Mouse (Mus musculus): Measurements from ENCODE around the gene Cep57l1.

Cep57l1 gene

DNA sequence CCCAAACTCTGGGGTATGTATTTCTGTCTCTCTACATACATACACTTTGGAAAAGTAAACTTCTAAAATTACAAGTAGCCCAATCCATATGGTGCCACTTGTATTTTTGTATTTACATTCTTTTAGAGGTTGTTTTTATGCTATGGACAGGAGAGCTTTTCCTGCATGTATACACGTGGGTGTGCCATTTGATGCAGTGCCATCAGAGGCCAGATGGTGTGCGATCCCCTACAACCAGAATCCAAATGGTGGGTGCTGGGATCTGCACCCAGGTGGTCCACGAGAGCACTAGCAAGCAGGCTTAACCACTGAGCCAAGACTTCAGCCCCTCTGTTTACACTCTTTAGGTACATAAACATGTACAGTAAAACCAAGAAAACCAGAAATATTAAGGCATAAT is 60.4 kb downstream of the Cep57l1 start:
- no peak overlapping the region for H3K4me3 ChIP-seq (replicated peaks; ENCODE audit: low read length)
- no peaks in the 10 kb centered on the region for H3K27me3 ChIP-seq (ENCODE audit: insufficient read depth, low read length)
- H3K4me1 ChIP-seq (replicated peaks; ENCODE audit: low read depth, low read length) = peaks cover 36% of the 10 kb centered on the region
- H3K9me3 ChIP-seq (ENCODE audit: low read length) = no peaks in the 10 kb centered on the region
- no peak for TF ChIP-seq POU5F1 (IDR thresholded peaks at IDR 0.05; ENCODE audit: borderline replicate concordance, low read length)
- H3K36me3 ChIP-seq (ENCODE audit: insufficient read depth, low read length) = peaks cover 14% of the 10 kb centered on the region

DNA sequence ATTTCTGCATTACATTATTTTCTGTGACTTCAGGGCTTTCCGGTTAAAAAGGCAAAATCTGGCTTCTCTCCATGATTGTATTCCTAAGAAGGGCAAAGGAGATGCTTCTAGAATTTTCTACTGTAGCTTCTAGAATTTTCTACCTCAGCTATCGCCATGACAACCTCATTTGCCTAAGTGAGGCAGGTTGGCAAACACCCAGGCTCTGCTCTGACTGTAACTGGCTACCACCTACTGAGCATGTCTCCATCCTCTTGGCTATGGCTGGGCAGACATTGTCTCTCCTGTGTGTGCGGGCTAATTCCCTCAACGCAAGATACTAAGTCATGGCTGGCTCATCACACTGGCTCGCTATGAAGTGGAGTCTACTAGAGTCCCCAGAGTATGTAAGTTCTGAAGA is 63.1 kb downstream of the Cep57l1 start:
- Histone ChIP-seq H3K4me3 (replicated peaks; ENCODE audit: low read length) (no peak overlapping the region), H3K4me1 (replicated peaks; ENCODE audit: low read depth, low read length) (peaks cover 18% of the 10 kb centered on the region), H3K27me3 (ENCODE audit: insufficient read depth, low read length) (no peaks in the 10 kb centered on the region), H3K36me3 (ENCODE audit: insufficient read depth, low read length) (peaks cover 36% of the 10 kb centered on the region), H3K9me3 (ENCODE audit: low read length) (no peaks in the 10 kb centered on the region)
- no peak for TF ChIP-seq CTCF (conservative IDR thresholded peaks at IDR 0.05; ENCODE audit: low read length)
- no peak for TF ChIP-seq POU5F1 (IDR thresholded peaks at IDR 0.05; ENCODE audit: borderline replicate concordance, low read length)
- no peak for TF ChIP-seq NANOG (IDR thresholded peaks at IDR 0.05; ENCODE audit: borderline replicate concordance, low read length)

DNA sequence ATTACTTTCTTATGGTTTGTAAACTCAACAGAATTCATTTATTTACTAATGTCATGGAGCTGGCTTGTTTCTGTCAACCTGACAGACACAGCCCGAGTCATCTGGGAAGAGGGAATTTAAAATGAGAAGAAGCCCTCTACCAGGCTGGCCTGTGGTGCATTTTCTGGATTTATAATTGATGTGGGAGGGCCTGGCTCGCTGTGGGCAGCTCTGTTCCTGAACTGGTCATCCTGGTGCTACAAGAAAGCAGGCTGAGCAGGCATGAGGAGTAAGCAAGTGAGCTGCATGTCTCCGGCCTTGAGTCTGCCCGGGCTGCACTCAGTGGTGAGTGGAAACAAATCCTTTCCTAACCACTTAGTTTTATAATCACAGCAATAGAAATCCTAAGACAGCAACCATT is 65.7 kb downstream of the Cep57l1 start:
- TF ChIP-seq POU5F1 (IDR thresholded peaks at IDR 0.05; ENCODE audit: borderline replicate concordance, low read length) (no peak), NANOG (IDR thresholded peaks at IDR 0.05; ENCODE audit: borderline replicate concordance, low read length) (no peak), CTCF (conservative IDR thresholded peaks at IDR 0.05; ENCODE audit: low read length) (no peak)
- peaks cover 55% of the 10 kb centered on the region for H3K36me3 ChIP-seq (ENCODE audit: insufficient read depth, low read length)
- H3K4me3 ChIP-seq (replicated peaks; ENCODE audit: low read length) = no peak overlapping the region
- H3K9me3 ChIP-seq (ENCODE audit: low read length) = no peaks in the 10 kb centered on the region
- H3K27me3 ChIP-seq (ENCODE audit: insufficient read depth, low read length) = no peaks in the 10 kb centered on the region
- H3K4me1 ChIP-seq (replicated peaks; ENCODE audit: low read depth, low read length) = peaks cover 13% of the 10 kb centered on the region; the same call in 1 of the 2 replicates

DNA sequence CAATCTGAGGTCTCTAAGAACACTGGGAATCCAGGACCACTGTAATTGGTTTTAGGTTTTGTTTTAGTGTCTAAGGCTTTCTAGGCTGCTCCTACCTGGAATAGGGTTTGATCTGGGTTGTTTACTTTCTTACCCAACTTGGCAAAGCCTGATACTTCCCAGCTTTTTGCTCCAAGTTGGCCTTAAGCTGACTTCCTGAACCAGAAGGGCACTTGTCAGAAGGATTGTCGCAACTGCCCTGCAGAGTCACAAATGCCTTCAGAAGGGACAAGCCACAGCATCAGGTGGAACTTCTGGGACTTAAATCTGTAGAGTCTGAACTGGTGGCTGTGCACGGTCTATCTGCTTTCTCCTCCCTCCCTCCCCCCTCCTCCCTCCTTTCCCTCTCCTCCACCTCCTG is 69.5 kb downstream of the Cep57l1 start:
- TF ChIP-seq NANOG (IDR thresholded peaks at IDR 0.05; ENCODE audit: borderline replicate concordance, low read length) (no peak), POU5F1 (IDR thresholded peaks at IDR 0.05; ENCODE audit: borderline replicate concordance, low read length) (no peak), CTCF (conservative IDR thresholded peaks at IDR 0.05; ENCODE audit: low read length) (no peak)
- Histone ChIP-seq H3K9me3 (ENCODE audit: low read length) (peaks cover 20% of the 10 kb centered on the region), H3K27me3 (ENCODE audit: insufficient read depth, low read length) (no peaks in the 10 kb centered on the region), H3K4me3 (replicated peaks; ENCODE audit: low read length) (no peak overlapping the region), H3K4me1 (replicated peaks; ENCODE audit: low read depth, low read length) (no peaks in the 10 kb centered on the region), H3K36me3 (ENCODE audit: insufficient read depth, low read length) (peaks cover 78% of the 10 kb centered on the region)

DNA sequence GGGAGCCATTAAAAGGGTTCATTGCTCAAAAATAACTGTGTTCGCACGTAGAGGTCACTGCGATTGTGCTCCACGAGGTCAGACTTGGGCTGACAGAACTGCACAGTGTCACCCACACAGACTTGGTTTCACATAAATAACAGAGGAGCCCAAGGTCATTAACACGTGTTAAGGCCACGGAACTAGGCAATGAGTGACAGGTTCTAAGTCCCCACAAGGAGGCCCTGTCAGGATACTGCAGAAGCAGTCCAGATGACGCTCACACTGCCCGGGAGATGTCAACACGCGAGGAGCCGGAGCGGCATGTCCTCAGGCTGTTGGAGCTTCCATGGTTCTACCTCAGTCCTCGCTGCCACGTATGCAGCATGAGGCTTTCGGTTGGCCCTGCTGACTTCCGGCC is 72.4 kb downstream of the Cep57l1 start:
- Histone ChIP-seq H3K36me3 (ENCODE audit: insufficient read depth, low read length) (peaks cover 62% of the 10 kb centered on the region), H3K27me3 (ENCODE audit: insufficient read depth, low read length) (no peaks in the 10 kb centered on the region), H3K4me1 (replicated peaks; ENCODE audit: low read depth, low read length) (no peaks in the 10 kb centered on the region), H3K4me3 (replicated peaks; ENCODE audit: low read length) (no peak overlapping the region), H3K9me3 (ENCODE audit: low read length) (peaks cover 20% of the 10 kb centered on the region)
- TF ChIP-seq NANOG (IDR thresholded peaks at IDR 0.05; ENCODE audit: borderline replicate concordance, low read length) (no peak), CTCF (conservative IDR thresholded peaks at IDR 0.05; ENCODE audit: low read length) (no peak), POU5F1 (IDR thresholded peaks at IDR 0.05; ENCODE audit: borderline replicate concordance, low read length) (no peak)

DNA sequence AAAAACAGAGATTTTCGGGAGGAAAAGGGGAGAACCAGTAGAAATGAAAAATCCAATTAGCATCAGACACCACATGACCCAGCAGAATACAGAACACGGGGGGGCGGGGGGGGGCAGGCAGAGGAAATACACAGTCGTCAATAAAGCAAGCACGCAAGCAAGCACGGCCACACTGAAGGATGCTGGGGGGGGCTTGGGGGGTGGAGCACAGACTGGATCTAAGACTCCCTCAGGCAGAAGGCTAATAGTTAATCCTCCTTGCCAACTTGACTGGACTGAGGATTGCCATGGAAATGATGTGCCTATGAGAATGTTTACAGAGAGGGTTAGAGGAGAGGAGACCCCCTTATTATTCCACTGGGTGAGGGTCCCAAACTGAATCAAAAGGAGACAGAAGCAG is 74.3 kb downstream of the Cep57l1 start:
- TF ChIP-seq POU5F1 (IDR thresholded peaks at IDR 0.05; ENCODE audit: borderline replicate concordance, low read length) (no peak), NANOG (IDR thresholded peaks at IDR 0.05; ENCODE audit: borderline replicate concordance, low read length) (no peak), CTCF (conservative IDR thresholded peaks at IDR 0.05; ENCODE audit: low read length) (no peak)
- peaks cover 61% of the 10 kb centered on the region for H3K36me3 ChIP-seq (ENCODE audit: insufficient read depth, low read length)
- H3K9me3 ChIP-seq (ENCODE audit: low read length) = peaks cover 20% of the 10 kb centered on the region
- no peak overlapping the region for H3K4me3 ChIP-seq (replicated peaks; ENCODE audit: low read length)
- H3K4me1 ChIP-seq (replicated peaks; ENCODE audit: low read depth, low read length) = no peaks in the 10 kb centered on the region
- no peaks in the 10 kb centered on the region for H3K27me3 ChIP-seq (ENCODE audit: insufficient read depth, low read length)

DNA sequence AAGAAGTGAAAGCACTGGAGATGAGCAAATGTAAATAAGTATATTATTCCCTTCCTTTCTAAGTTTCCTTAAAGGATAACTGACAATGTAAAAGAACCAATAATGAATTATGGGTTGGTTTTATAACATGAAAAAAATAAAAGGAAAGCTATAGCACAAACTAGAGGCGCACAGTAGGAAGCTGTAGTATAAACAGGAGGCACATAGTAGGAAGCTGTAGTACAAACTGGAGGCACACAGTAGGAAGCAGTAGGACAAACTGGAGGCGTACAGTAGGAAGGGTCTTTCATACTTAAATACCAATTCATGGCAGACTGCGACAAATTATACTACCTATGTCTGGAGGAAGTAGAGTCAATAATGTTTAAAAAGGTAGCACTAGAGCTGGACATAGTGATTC is 76.5 kb downstream of the Cep57l1 start:
- Histone ChIP-seq H3K4me3 (replicated peaks; ENCODE audit: low read length) (no peak overlapping the region), H3K9me3 (ENCODE audit: low read length) (peaks cover 24% of the 10 kb centered on the region), H3K36me3 (ENCODE audit: insufficient read depth, low read length) (peaks cover 64% of the 10 kb centered on the region), H3K4me1 (replicated peaks; ENCODE audit: low read depth, low read length) (no peaks in the 10 kb centered on the region), H3K27me3 (ENCODE audit: insufficient read depth, low read length) (no peaks in the 10 kb centered on the region)
- TF ChIP-seq CTCF (conservative IDR thresholded peaks at IDR 0.05; ENCODE audit: low read length) (no peak), POU5F1 (IDR thresholded peaks at IDR 0.05; ENCODE audit: borderline replicate concordance, low read length) (no peak), NANOG (IDR thresholded peaks at IDR 0.05; ENCODE audit: borderline replicate concordance, low read length) (no peak)

DNA sequence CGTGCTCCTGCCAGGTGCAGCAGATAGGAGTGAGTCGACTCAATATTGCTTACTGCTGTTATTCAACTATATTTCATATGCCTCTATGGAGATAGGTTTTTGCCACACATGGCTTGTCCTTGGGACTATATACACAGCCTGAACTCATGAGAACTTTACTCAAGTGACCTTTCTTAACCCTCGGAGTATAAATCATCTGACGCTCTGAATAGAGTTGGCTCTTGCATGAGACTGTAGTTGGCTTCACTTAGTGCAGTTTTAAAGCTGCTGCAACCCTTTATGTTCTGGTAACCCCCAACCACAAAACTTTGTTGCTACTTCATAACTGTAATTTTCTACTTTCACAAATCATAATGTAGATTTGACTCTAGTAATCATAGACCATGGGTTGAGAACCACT is 77.7 kb downstream of the Cep57l1 start:
- H3K4me1 ChIP-seq (replicated peaks; ENCODE audit: low read depth, low read length) = no peaks in the 10 kb centered on the region
- TF ChIP-seq CTCF (conservative IDR thresholded peaks at IDR 0.05; ENCODE audit: low read length) = no peak
- TF ChIP-seq NANOG (IDR thresholded peaks at IDR 0.05; ENCODE audit: borderline replicate concordance, low read length) = no peak
- TF ChIP-seq POU5F1 (IDR thresholded peaks at IDR 0.05; ENCODE audit: borderline replicate concordance, low read length) = no peak
- H3K4me3 ChIP-seq (replicated peaks; ENCODE audit: low read length) = no peak overlapping the region
- peaks cover 61% of the 10 kb centered on the region for H3K36me3 ChIP-seq (ENCODE audit: insufficient read depth, low read length)
- peaks cover 17% of the 10 kb centered on the region for H3K9me3 ChIP-seq (ENCODE audit: low read length)
- no peaks in the 10 kb centered on the region for H3K27me3 ChIP-seq (ENCODE audit: insufficient read depth, low read length)

DNA sequence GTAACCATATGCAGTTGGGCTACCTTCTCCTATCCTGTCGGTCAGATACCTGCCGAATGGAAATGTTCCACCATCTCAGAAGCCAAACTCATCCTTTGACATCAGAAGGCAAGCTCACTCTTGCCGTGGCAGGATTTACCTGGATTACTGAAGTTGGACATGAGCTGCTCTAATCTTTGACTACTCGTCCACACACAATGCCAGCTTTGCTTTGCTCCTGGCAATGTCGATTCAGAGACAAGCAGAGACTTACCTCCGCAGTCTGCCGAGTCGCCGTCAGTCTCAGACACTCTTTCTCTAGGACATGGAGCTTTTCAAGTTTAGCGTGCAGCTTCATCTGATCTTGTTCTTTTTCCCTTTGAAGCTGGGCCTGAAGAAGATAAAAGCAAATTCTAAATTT is 78.9 kb downstream of the Cep57l1 start:
- TF ChIP-seq CTCF (conservative IDR thresholded peaks at IDR 0.05; ENCODE audit: low read length) (no peak), POU5F1 (IDR thresholded peaks at IDR 0.05; ENCODE audit: borderline replicate concordance, low read length) (no peak), NANOG (IDR thresholded peaks at IDR 0.05; ENCODE audit: borderline replicate concordance, low read length) (no peak)
- Histone ChIP-seq H3K36me3 (ENCODE audit: insufficient read depth, low read length) (peaks cover 62% of the 10 kb centered on the region), H3K9me3 (ENCODE audit: low read length) (peaks cover 9% of the 10 kb centered on the region), H3K4me1 (replicated peaks; ENCODE audit: low read depth, low read length) (no peaks in the 10 kb centered on the region), H3K27me3 (ENCODE audit: insufficient read depth, low read length) (no peaks in the 10 kb centered on the region), H3K4me3 (replicated peaks; ENCODE audit: low read length) (no peak overlapping the region)

Data from E14TG2a.4 (cell line).